Mouse (Mus musculus) heart, embryonic 14.5 days (tissue): ENCODE data around the gene Myrfl. TPM values are rescaled to one million over a fixed set of nuclear protein-coding genes. Genes with fewer than 3 reads are reported as not detected.

Source experiments
- ATAC-seq: fragments of 200-750 bp; cut with Nextera tagmentation; 2 replicates; pipeline ENCODE4 v1.8.0; 2017; ENCODE audit warnings: low read depth, moderate TSS enrichment; ENCODE audit not compliant: insufficient number of reproducible peaks, insufficient read depth, low FRiP score
- H3K27ac ChIP-seq, 2 experiments: fragments of 200-500 bp in 1 of 2; fragments of 300-500 bp in 1 of 2; sonication (generic) in 1 of 2; replicated peaks in 1 of 2; 2 replicates each; pipeline ENCODE4 v1.5.1; 2012 to 2014; ENCODE audit warnings: low read depth in 2 of 2, low read length in 2 of 2, control low read depth in 1 of 2, mild to moderate bottlenecking in 1 of 2, mixed read lengths in 1 of 2; ENCODE audit not compliant: control insufficient read depth in 1 of 2, insufficient read depth in 1 of 2
- H3K27me3 ChIP-seq: fragments of 300-500 bp; sonication (generic); 2 replicates; pipeline ENCODE4 v1.6.1; 2014; ENCODE audit warnings: mild to moderate bottlenecking, low read length, control low read depth; ENCODE audit not compliant: control insufficient read depth, insufficient read depth
- H3K36me3 ChIP-seq: fragments of 300-500 bp; sonication (generic); 2 replicates; pipeline ENCODE4 v1.6.1; 2014; ENCODE audit warnings: mild to moderate bottlenecking, control low read depth, low read length, mixed read lengths; ENCODE audit not compliant: control insufficient read depth, insufficient read depth
- H3K4me1 ChIP-seq, 2 experiments: fragments of 200-500 bp in 1 of 2; fragments of 300-500 bp in 1 of 2; sonication (generic) in 1 of 2; 2 replicates each; pipeline ENCODE4 v1.6.1; 2012 to 2014; ENCODE audit warnings: low read length in 2 of 2, control low read depth in 1 of 2, mixed read lengths in 1 of 2; ENCODE audit not compliant: control insufficient read depth in 2 of 2, insufficient read depth in 2 of 2
- H3K4me2 ChIP-seq: fragments of 300-500 bp; sonication (generic); 2 replicates; pipeline ENCODE4 v1.6.1; 2014; ENCODE audit warnings: mild to moderate bottlenecking, low read length
- H3K4me3 ChIP-seq, 2 experiments: fragments of 200-500 bp in 1 of 2; fragments of 300-500 bp in 1 of 2; sonication (generic) in 1 of 2; 2 replicates each; pipeline ENCODE4 v1.5.1; 2012 to 2014; ENCODE audit warnings: low read length in 2 of 2, mild to moderate bottlenecking in 2 of 2, control low read depth in 1 of 2, low read depth in 1 of 2, moderate library complexity in 1 of 2; ENCODE audit not compliant: control insufficient read depth in 1 of 2, insufficient read depth in 1 of 2
- H3K9ac ChIP-seq: fragments of 300-500 bp; sonication (generic); 2 replicates; pipeline ENCODE4 v1.6.1; 2014; ENCODE audit warnings: mild to moderate bottlenecking, low read length
- H3K9me3 ChIP-seq: fragments of 300-500 bp; sonication (generic); 2 replicates; pipeline ENCODE4 v1.6.1; 2016; ENCODE audit warnings: low read length, control low read depth; ENCODE audit not compliant: control insufficient read depth
- WGBS: fragments of 180-500 bp; shearing (Covaris S2); extraction: QIAGEN DNeasy Blood & Tissue Kit; methylation state at CpG from one replicate; pipeline ENCODE4 v1.1.7; 2014; 5-methylcytosine and 5-hydroxymethylcytosine counted together
- polyA plus RNA-seq: library from polyadenylated mRNA; unstranded; fragments of >200 nt; fragmentation: Nextera tagmentation; extraction: Ambion mirVana; gene quantifications from 2 replicates; pipeline ENCODE4 v1.2.1, GENCODE M21; 2014

Gene Myrfl
- polyA plus RNA-seq, 1 experiment from 2014 or later, result 0.26 TPM

- no peaks in the 10 kb centered on the region for H3K4me1 ChIP-seq
- no peak for ATAC-seq
- H3K4me3 ChIP-seq, result no peak overlapping the region
- no peak overlapping the region for H3K9ac ChIP-seq
- no peaks in the 10 kb centered on the region for H3K36me3 ChIP-seq
- no peak overlapping the region for H3K4me2 ChIP-seq
- WGBS, result 76% methylated on average over 11 of the region's 11 CpGs
- H3K27me3 ChIP-seq, result no peaks in the 10 kb centered on the region
- no peak overlapping the region for H3K27ac ChIP-seq
- no peaks in the 10 kb centered on the region for H3K9me3 ChIP-seq
Observed at GRCm38 (mm10) chr10:116853159-116853845, 43.4 kb downstream of the Myrfl start.

GRCm38 (mm10) chr10:116848749-116849473, 47.8 kb downstream of the Myrfl start:
- no peak overlapping the region for H3K4me3 ChIP-seq
- H3K36me3 ChIP-seq, result no peaks in the 10 kb centered on the region
- no peak overlapping the region for H3K27ac ChIP-seq
- no peaks in the 10 kb centered on the region for H3K9me3 ChIP-seq
- H3K9ac ChIP-seq, result no peak overlapping the region
- H3K4me1 ChIP-seq, result no peaks in the 10 kb centered on the region
- WGBS, result 26% methylated on average over 22 of the region's 22 CpGs
- H3K27me3 ChIP-seq, result no peaks in the 10 kb centered on the region
- peak overlapping the region; percentile 51 for H3K4me2 ChIP-seq
- ATAC-seq, result 0 out of 2 replicates have a peak, but pooled peaks have one; percentile 54

- no peaks in the 10 kb centered on the region for H3K27me3 ChIP-seq
- no peaks in the 10 kb centered on the region for H3K9me3 ChIP-seq
- H3K4me3 ChIP-seq, result no peak overlapping the region
- H3K9ac ChIP-seq, result no peak overlapping the region
- no peak overlapping the region for H3K4me2 ChIP-seq
- H3K27ac ChIP-seq, result no peak overlapping the region
- WGBS, result 80% methylated on average over 3 of the region's 3 CpGs
- no peaks in the 10 kb centered on the region for H3K36me3 ChIP-seq
- ATAC-seq, result no peak
- H3K4me1 ChIP-seq, result no peaks in the 10 kb centered on the region
Observed at GRCm38 (mm10) chr10:116841551-116841950, 55.2 kb downstream of the Myrfl start.

- Histone ChIP-seq H3K4me1 (peaks cover 0 to 4% of the 10 kb centered on the region in 2 experiments; a peak in 1 of 4 replicates), H3K4me2 (no peak overlapping the region), H3K36me3 (no peaks in the 10 kb centered on the region), H3K27ac (no peak overlapping the region), H3K27me3 (no peaks in the 10 kb centered on the region), H3K4me3 (no peak overlapping the region), H3K9ac (no peak overlapping the region), H3K9me3 (no peaks in the 10 kb centered on the region)
- ATAC-seq, result no peak
- WGBS, result 84% methylated on average over 6 of the region's 6 CpGs
Observed at GRCm38 (mm10) chr10:116830676-116831075, 66.0 kb downstream of the Myrfl start.

- Histone ChIP-seq H3K27me3 (no peaks in the 10 kb centered on the region), H3K4me1 (peaks cover 0 to 4% of the 10 kb centered on the region in 2 experiments; a peak in 1 of 4 replicates), H3K9me3 (no peaks in the 10 kb centered on the region), H3K36me3 (no peaks in the 10 kb centered on the region), H3K4me3 (no peak overlapping the region), H3K4me2 (no peak overlapping the region), H3K27ac (peak overlapping the region; percentile 34; a peak in 2 of 4 replicates), H3K9ac (no peak overlapping the region)
- 61% methylated on average over 4 of the region's 4 CpGs for WGBS
- ATAC-seq, result no peak
Observed at GRCm38 (mm10) chr10:116828099-116828498, 68.6 kb downstream of the Myrfl start.

GRCm38 (mm10) chr10:116827306-116827705, 69.4 kb downstream of the Myrfl start:
- no peaks in the 10 kb centered on the region for H3K27me3 ChIP-seq
- no peak for ATAC-seq
- H3K4me1 ChIP-seq, result peaks cover 0 to 4% of the 10 kb centered on the region in 2 experiments; a peak in 1 of 4 replicates
- H3K9ac ChIP-seq, result no peak overlapping the region
- no peak overlapping the region for H3K4me2 ChIP-seq
- H3K27ac ChIP-seq, result peak overlapping the region in 1 of 2 experiments; percentile 25; a peak in 2 of 4 replicates
- H3K9me3 ChIP-seq, result no peaks in the 10 kb centered on the region
- no peak overlapping the region for H3K4me3 ChIP-seq
- 71% methylated on average over 11 of the region's 11 CpGs for WGBS
- H3K36me3 ChIP-seq, result no peaks in the 10 kb centered on the region

- no peak for ATAC-seq
- Histone ChIP-seq H3K4me3 (no peak overlapping the region), H3K36me3 (no peaks in the 10 kb centered on the region), H3K4me2 (no peak overlapping the region), H3K27me3 (no peaks in the 10 kb centered on the region), H3K27ac (no peak overlapping the region), H3K9me3 (no peaks in the 10 kb centered on the region), H3K4me1 (no peaks in the 10 kb centered on the region), H3K9ac (no peak overlapping the region)
- 66% methylated on average over 15 of the region's 15 CpGs for WGBS
Observed at GRCm38 (mm10) chr10:116815311-116816060, 81.2 kb downstream of the Myrfl start.
